Mouse (Mus musculus) embryonic fibroblast, embryonic 13.5 days (primary cell): ENCODE measurements around the gene Ralgps1.

Experiments
- CTCF ChIP-seq: IDR thresholded peaks from 2 replicates; pipeline ENCODE4 v1.5.1; 2011; ENCODE audit warnings: mild to moderate bottlenecking, control low read depth, low read length, moderate library complexity, borderline replicate concordance; ENCODE audit not compliant: insufficient read depth
- POLR2A ChIP-seq: IDR thresholded peaks from 2 replicates; pipeline ENCODE4 v1.6.1; 2011; ENCODE audit warnings: low read depth, mild to moderate bottlenecking, control low read depth, low read length, moderate library complexity

GRCm38 (mm10) chr2:33335789-33336188 lies 35.5 kb downstream of the Ralgps1 start:
- TF ChIP-seq POLR2A = no peak
- no peak for TF ChIP-seq CTCF
